Mouse (Mus musculus) heart, embryonic 10.5 days (tissue): ENCODE results near the gene Aire. TPM values are rescaled to one million over a fixed set of nuclear protein-coding genes. Genes with fewer than 3 reads are reported as not detected.

Source experiments
- DNase-seq: peaks from one replicate; pipeline ENCODE4 v3.0.0-alpha.2; 2017; ENCODE audit warnings: low spot score
- H3K27ac ChIP-seq: fragments of 300-500 bp; sonication (generic); 2 replicates; pipeline ENCODE4 v1.5.1; 2016; ENCODE audit warnings: mild to moderate bottlenecking
- H3K27me3 ChIP-seq: fragments of 300-500 bp; sonication (generic); 2 replicates; pipeline ENCODE4 v1.6.1; 2016; ENCODE audit warnings: mild to moderate bottlenecking; ENCODE audit not compliant: poor library complexity, insufficient read depth, severe bottlenecking
- H3K36me3 ChIP-seq: fragments of 300-500 bp; sonication (generic); 2 replicates; pipeline ENCODE4 v1.6.1; 2016; ENCODE audit warnings: mild to moderate bottlenecking, moderate library complexity
- H3K4me1 ChIP-seq: fragments of 300-500 bp; sonication (generic); 2 replicates; pipeline ENCODE4 v1.6.1; 2016; ENCODE audit warnings: mild to moderate bottlenecking
- H3K4me3 ChIP-seq: fragments of 300-500 bp; sonication (generic); 2 replicates; pipeline ENCODE4 v1.5.1; 2016; ENCODE audit warnings: mild to moderate bottlenecking, moderate library complexity
- H3K9me3 ChIP-seq: fragments of 300-500 bp; sonication (generic); 2 replicates; pipeline ENCODE4 v1.6.1; 2016; ENCODE audit warnings: mild to moderate bottlenecking, moderate library complexity
- WGBS: fragments of 180-500 bp; shearing (Covaris S2); methylation state at CpG from one replicate; pipeline ENCODE4 v1.1.7; 2016; 5-methylcytosine and 5-hydroxymethylcytosine counted together
- polyA plus RNA-seq: library from polyadenylated mRNA; unstranded; fragments of >200 nt; fragmentation: Nextera tagmentation; extraction: Ambion mirVana; gene quantifications from 2 replicates; pipeline ENCODE4 v1.2.1, GENCODE M21; 2016

The Aire gene
- polyA plus RNA-seq, 1 experiment from 2014 or later, result 0.45 TPM

DNA sequence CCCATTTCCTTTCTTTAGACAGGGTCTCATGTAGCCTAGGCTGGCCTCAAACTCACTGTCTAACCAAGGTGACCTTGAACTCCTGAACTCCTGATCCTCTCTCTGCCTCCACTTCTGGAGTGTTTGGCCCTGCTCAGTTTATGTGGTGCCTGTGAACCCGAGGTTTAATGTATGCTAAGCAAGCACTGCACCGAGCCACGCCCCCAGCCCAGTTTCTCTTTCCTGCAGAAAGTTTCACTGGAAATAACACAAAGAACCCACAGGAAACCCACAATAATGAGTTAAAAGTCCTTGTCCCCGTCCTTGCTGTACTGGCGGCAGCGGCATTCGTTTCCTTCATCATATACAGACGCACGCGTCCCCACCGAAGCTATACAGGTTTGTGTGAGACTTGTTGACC lies 31.6 kb upstream of the Aire start:
- no peak overlapping the region for H3K27ac ChIP-seq
- peaks cover 19% of the 10 kb centered on the region for H3K27me3 ChIP-seq
- peaks cover under 1% of the 10 kb centered on the region for H3K4me1 ChIP-seq
- H3K36me3 ChIP-seq, result no peaks in the 10 kb centered on the region
- 83% methylated on average over 11 of the region's 11 CpGs for WGBS
- DNase-seq, result no peak
- H3K9me3 ChIP-seq, result no peaks in the 10 kb centered on the region
- H3K4me3 ChIP-seq, result no peak overlapping the region

DNA sequence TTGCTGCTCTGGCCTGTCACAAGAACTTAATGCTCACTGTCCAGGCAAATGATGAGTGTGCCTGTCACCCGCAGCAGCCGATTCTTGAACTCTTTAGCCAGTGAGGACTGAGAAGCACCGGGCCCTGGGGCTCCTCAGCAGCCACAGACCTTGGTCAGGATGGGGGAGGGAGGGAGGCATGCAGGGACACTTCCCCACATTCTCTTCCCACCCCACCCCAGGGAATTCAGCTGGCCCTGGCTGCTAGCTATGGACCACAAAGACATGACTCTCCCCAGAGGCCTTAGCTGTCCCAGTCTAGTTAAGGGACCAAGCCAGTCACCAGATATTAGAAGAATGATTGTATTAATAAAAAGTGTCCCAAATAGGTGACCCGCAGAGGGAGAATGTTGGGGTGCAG lies 30.7 kb upstream of the Aire start:
- Histone ChIP-seq H3K9me3 (no peaks in the 10 kb centered on the region), H3K4me3 (no peak overlapping the region), H3K36me3 (no peaks in the 10 kb centered on the region), H3K27ac (no peak overlapping the region), H3K27me3 (peaks cover 22% of the 10 kb centered on the region), H3K4me1 (peaks cover 9% of the 10 kb centered on the region)
- DNase-seq, result no peak
- WGBS, result 65% methylated on average over 4 of the region's 4 CpGs

DNA sequence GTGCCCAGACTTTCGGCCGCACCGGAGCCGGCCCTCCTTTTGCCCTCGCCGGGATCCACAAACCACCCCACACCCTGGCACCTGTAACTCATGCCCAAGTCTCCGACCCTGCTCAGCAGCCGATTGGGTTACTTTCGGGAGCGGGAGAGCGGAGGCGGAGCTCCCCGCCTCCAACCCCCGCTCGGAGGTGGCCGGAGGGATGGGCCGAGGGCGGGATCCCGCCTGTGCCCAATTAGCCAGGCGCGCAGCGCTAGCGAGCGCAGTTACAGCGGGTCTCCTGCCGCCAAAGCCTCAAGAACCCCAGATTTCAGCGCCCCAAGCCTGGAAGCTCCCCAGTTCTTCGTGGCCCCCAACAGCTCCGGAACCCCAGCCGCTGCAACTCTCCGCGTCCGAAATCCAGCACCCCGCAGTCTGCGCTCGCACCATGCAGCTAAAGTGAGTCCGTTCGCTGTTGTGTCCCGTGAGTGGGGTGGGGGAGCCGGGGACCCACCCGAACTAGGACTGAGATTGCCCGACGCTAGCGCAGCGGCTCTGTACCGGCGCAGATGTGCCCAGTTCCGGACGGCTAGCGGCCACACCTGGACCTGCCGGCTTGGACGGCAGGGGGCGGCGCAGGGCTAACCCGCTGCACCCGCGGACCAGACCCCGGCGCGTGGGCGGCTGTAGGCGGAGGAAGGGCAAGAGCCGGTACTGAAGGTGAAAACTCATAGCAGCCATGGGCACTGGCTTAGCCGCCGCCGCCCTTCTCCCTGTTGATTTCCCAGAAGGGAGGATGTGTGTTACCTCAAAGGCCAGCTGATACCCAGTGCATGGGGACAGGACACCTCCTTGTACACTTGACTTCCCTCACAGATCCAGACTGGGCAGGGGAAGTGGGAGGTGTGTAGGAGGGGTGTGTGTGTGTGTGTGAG lies 25.9 kb upstream of the Aire start, which contains the start of gene Icosl:
Gene Icosl (plus strand): TSS at position 202 of the 911 bp plus-strand sequence.
- DNase-seq, result peak; percentile 84
- Histone ChIP-seq H3K4me3 (peak within 1 kb of the TSS; percentile 75), H3K4me1 (peaks cover 18% of the 10 kb centered on the region), H3K27ac (peak within 1 kb of the TSS; percentile 78), H3K27me3 (peaks cover 38% of the 10 kb centered on the region), H3K9me3 (no peaks in the 10 kb centered on the region), H3K36me3 (no peaks in the 10 kb centered on the region)
- under 1% methylated on average over 66 of the region's 66 CpGs for whole genome bisulfite sequencing

DNA sequence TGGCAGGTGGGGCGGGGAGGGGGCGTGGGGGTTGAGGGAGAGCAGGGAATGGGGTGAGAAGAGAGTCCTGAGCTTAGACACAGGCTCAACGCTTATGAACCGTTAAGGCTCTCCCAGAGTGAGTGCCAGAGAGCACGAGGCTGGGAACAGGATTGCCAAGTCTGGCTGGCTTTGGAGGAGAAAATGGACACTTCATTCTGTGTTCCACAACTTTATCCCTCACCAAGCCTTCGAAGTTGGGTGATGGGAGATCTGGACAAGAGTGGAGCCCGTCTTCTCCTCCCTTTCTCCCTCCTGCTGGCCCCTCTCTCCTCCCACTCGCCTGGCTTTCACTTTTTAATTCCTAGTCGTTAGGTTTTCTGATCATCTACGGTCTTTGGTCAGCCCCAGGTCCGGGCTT lies 25.1 kb upstream of the Aire start:
- H3K4me3 ChIP-seq, result peak overlapping the region; percentile 75
- H3K27me3 ChIP-seq, result peaks cover 38% of the 10 kb centered on the region
- 19% methylated on average over 11 of the region's 11 CpGs for WGBS
- H3K36me3 ChIP-seq, result no peaks in the 10 kb centered on the region
- peak overlapping the region; percentile 78; the same call in 1 of the 2 replicates for H3K27ac ChIP-seq
- no peaks in the 10 kb centered on the region for H3K9me3 ChIP-seq
- DNase-seq, result no peak
- H3K4me1 ChIP-seq, result peaks cover 18% of the 10 kb centered on the region

DNA sequence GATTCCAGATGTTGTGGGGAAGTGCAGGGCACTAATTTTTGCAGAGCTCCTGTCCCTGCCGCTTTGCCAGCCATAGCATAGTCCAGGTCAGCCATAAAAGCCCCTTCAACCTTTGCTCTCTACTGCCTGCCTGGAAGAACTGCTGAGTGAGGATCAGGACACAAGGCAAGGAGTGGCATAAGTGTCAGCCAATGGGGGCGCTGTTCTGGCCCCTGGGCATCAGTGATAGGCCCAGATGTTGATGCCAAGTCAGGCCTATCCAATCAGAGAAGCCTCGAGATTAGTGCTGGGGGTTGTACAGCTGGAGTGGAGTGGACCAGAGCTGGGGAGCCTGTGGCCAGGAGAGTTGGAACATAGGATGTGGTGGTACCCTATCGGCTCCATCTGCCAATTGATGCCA lies 23.8 kb upstream of the Aire start:
- Histone ChIP-seq H3K27me3 (peaks cover 43% of the 10 kb centered on the region), H3K36me3 (no peaks in the 10 kb centered on the region), H3K9me3 (no peaks in the 10 kb centered on the region), H3K4me3 (no peak overlapping the region), H3K4me1 (peaks cover 18% of the 10 kb centered on the region), H3K27ac (no peak overlapping the region)
- no peak for DNase-seq
- 34% methylated on average over 4 of the region's 4 CpGs for WGBS

DNA sequence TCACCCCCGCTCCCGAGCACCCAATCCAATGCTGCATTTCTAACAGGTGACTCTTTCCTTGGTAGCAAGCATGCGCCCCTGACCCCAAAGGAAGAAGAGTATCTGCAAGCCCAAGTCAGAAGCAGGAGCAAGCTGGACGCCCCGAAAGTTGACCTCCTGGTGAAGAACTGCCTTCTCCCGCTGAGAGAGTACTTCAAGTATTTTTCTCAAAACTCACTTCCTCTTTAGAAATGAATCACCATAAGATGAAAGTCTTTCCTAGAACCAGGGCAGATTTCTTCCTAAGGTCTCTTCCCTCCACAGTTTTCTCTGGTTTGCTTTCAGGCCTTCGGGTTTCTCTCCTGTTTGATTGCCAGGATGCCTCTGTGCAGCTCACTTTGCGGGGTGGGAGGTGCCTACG lies 19.7 kb upstream of the Aire start:
- no peak overlapping the region for H3K27ac ChIP-seq
- no peaks in the 10 kb centered on the region for H3K4me1 ChIP-seq
- no peaks in the 10 kb centered on the region for H3K36me3 ChIP-seq
- WGBS, result 78% methylated on average over 9 of the region's 9 CpGs
- DNase-seq, result no peak
- H3K9me3 ChIP-seq, result no peaks in the 10 kb centered on the region
- H3K4me3 ChIP-seq, result no peak overlapping the region
- H3K27me3 ChIP-seq, result peaks cover 17% of the 10 kb centered on the region

DNA sequence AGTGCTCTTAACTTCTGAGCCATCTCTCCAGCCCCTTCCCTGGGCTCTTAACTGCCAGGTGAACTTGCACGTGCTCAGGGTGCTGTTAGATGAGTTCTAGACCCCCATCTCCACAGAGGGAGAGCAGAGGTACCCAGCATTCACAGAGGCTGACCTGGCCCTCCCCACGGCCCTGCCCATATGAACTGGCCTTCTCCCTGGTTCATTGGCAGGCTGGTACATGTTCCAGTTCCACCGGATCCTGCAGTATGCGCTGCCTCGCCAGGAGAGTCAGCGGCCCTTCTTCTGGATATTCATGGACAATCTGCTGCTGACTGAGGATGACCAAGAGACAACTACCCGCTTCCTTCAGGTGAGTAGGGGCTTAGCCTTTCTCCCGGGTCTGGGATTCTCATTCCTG lies 13.6 kb upstream of the Aire start:
- no peak overlapping the region for H3K27ac ChIP-seq
- H3K27me3 ChIP-seq, result peaks cover 2% of the 10 kb centered on the region; the same call in 1 of the 2 replicates
- H3K36me3 ChIP-seq, result no peaks in the 10 kb centered on the region
- DNase-seq, result no peak
- 0 out of 2 replicates have a peak, but pooled peaks cover 3% of the 10 kb centered on the region for H3K4me1 ChIP-seq
- no peak overlapping the region for H3K4me3 ChIP-seq
- WGBS, result 83% methylated on average over 8 of the region's 8 CpGs
- H3K9me3 ChIP-seq, result no peaks in the 10 kb centered on the region

DNA sequence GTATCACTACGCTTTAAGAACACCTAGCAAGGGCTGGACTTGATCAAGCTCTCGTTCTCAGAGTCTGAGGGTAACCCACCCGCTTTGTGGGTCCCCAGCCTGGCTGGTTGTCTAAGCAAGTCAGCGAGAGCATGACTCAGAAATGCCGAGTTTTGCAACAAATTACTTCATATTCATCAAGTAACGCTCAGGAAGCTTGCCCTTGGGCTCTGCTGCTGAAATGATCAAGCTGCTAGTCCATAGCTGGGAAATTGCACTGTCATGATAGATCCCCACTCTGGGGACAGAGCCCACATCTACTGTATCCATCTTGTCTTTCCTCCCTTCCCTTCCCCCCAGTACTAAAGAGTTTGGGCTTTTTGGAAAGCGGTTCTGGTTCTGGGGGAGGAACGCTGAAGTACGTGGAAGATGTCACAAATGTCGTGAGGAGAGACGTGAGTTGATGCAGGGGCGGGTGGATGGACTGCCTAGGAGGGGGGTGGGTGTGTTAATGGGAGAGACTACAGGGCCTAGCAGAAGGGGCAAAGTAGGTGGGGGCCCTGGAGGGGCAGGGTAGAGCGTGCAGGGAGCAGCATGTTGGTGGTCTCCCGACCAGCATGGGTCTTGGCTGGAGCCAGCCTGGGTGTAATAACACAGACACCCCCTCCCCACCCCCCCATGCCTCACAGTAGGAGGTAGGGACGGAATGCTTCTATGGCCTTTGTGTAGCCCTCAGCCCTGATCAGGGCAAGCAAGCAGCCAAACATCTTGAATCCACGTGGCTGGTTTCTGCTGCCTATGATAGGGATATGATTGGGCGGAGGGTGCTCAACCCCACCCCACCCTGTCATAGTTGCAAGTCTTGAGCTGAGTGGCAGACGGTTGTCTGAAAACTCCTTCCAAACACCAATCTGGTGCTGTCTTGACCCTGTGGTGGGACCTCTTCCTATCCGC lies 11.5 kb upstream of the Aire start:
- Histone ChIP-seq H3K36me3 (no peaks in the 10 kb centered on the region), H3K27ac (no peak overlapping the region), H3K27me3 (no peaks in the 10 kb centered on the region), H3K4me1 (0 out of 2 replicates have a peak, but pooled peaks cover 3% of the 10 kb centered on the region), H3K9me3 (no peaks in the 10 kb centered on the region), H3K4me3 (no peak overlapping the region)
- DNase-seq, result no peak
- 68% methylated on average over 19 of the region's 19 CpGs for WGBS

DNA sequence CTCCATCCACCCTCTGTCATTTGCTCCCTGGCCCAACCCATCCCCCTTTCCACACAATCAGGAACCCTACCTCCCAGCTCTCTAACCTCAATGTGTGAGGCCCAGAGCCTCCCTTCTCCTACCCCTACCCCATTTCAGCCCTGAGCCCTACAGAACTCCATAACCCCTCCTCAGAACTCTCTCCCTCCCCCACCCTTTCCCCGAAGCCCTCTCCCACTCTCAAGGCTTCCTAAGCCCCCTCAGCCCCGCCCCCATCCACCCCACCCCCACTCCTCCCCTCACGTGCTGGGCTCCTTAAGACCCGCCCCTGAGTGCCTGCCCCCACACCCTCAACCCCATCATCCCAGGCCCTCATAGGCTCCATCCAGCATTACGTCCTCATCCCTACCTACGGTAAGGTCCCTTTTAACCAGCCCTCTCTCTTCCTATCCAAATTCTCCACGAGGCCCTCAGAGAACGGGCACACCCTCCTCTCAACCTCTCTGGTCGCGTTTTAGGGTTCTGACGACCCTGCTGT lies 6.2 kb upstream of the Aire start:
- Histone ChIP-seq H3K9me3 (no peaks in the 10 kb centered on the region), H3K4me3 (no peak overlapping the region), H3K36me3 (no peaks in the 10 kb centered on the region), H3K4me1 (no peaks in the 10 kb centered on the region), H3K27me3 (peaks cover 7% of the 10 kb centered on the region), H3K27ac (no peak overlapping the region)
- DNase-seq, result no peak
- WGBS, result 42% methylated on average over 11 of the region's 11 CpGs

DNA sequence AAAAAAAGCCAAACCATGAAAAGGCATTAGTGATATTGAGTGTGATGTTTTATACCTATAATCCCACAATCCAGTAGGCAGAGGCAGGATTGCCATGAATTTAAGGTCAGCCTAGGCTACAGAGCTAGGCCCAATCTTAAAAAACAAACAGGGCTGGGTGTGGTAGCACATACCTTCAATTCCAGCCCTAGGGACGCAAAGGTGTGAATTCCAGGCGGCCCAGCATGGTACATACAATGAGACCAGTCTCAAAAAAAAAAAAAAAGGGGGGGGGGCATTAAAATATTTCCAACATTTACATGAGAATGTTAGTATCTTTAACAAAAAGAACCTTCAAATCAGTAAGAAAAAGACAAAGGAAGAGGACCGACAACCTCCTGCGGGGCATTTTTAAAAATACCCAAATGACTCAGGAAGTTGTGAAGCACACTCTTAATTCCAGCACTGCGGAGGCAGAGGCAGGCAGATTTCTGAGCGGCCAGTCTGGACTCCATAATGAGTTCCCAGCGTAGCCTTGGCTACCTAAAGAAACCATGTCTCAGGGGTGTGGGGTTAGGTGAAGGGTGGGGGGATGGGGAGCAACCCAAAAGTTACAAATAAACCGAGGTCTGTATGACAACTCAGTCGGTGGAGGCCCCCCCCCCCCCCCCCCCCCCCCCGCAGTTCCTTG lies 4.8 kb upstream of the Aire start:
- Histone ChIP-seq H3K4me1 (0 out of 2 replicates have a peak, but pooled peaks cover 4% of the 10 kb centered on the region), H3K27ac (no peak overlapping the region), H3K9me3 (no peaks in the 10 kb centered on the region), H3K4me3 (no peak overlapping the region), H3K36me3 (no peaks in the 10 kb centered on the region), H3K27me3 (peaks cover 19% of the 10 kb centered on the region)
- no peak for DNase-seq
- WGBS, result 75% methylated on average over 10 of the region's 10 CpGs

DNA sequence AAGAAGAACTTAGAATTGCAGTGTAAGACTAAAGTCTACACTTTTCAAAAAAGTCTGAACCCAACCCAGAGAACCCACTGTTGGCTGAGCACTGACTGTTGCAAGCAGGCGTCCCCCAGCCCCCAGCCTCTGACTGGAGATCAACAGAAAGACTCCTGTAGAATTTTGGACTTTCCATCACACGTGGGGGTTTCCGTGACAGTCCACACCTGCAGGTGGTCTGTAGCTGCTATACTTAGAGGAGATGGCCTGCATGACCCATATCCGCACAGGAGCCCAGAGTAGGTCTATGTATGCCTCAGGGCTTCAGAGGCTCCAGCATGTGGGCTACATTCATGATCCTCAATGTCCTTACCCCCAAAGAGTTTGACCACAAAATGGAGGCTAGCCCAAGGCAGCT lies 3.0 kb upstream of the Aire start:
- Histone ChIP-seq H3K27me3 (peaks cover 35% of the 10 kb centered on the region), H3K4me3 (no peak overlapping the region), H3K27ac (no peak overlapping the region), H3K9me3 (no peaks in the 10 kb centered on the region), H3K4me1 (peaks cover 14% of the 10 kb centered on the region; the same call in 1 of the 2 replicates), H3K36me3 (no peaks in the 10 kb centered on the region)
- WGBS, result 78% methylated on average over 4 of the region's 4 CpGs
- DNase-seq, result no peak

DNA sequence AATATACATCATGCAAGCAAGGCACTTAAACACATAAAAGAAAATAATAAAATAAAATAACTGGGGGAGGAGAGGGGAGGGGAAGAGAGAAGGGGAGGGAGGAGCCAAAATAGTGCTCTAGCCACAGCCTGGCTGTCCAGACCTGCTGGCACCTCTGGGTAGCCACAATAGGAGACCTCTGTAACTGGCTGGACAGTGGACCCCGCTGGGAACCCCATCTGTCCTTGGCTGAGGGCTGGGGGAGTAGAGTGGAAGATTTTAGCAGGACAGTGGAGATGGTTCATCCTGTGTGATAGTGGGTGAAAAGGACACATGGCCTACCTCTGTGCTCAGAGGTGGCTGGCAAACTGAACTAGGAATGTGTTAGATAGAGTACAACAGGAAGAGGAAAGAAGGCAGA lies 1.1 kb upstream of the Aire start:
- WGBS, result 71% methylated on average over 1 of the region's 1 CpGs
- Histone ChIP-seq H3K36me3 (no peaks in the 10 kb centered on the region), H3K27ac (no peak overlapping the region), H3K9me3 (no peaks in the 10 kb centered on the region), H3K4me1 (peaks cover 14% of the 10 kb centered on the region; the same call in 1 of the 2 replicates), H3K27me3 (peaks cover 43% of the 10 kb centered on the region), H3K4me3 (no peak overlapping the region)
- DNase-seq, result no peak
